Comparison of ENCODE assay signal across 29 mouse cellular contexts in the genomic region with DNA sequence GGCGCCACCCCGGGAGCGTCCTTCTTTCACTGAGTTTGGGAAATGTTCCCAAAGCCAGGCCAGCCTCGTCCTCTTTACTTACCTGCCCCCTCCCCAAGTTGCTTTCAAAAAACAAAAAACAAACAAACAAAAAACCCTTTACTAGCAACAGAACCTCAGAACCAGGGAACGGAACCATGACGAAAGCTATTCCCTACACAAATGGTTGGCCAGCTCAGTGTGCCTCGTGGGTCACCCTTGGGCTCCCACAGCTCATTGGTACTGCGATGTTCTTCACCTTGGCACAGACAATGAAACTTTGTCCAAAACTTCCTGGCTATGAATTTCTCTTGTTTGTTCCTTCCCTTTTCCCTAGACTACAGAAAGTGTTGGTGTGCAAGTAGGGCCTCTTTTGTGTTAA. TPM values are rescaled to one million over a fixed set of nuclear protein-coding genes. Genes with fewer than 3 reads are reported as not detected.
DNase-seq lines count a peak whose midpoint lies in the region; ATAC-seq and TF ChIP-seq lines count a peak whose summit lies in the region.
"Had no signal": no experiment of that assay in that cellular context is flagged by ENCODE, and none has a peak within 500 bp of the region (broad histone marks: within the 10 kb centered on the region; RNA-seq: fewer than 3 reads in every experiment).

No protein-coding gene starts in this region.

- no peak overlapping the region for H3K4me2 ChIP-seq in hindbrain, embryonic 11.5 days (replicated peaks; ENCODE audit: low read depth, low read length)
- H3K4me2 ChIP-seq in hindbrain, embryonic 16.5 days (ENCODE audit: low read length) = no peak overlapping the region
- H3K4me2 ChIP-seq in midbrain, embryonic 11.5 days = no peak overlapping the region
- H3K4me2 ChIP-seq in midbrain, embryonic 14.5 days (ENCODE audit: low read length) = no peak overlapping the region
- peak overlapping the region; percentile 57 for H3K4me2 ChIP-seq in intestine, embryonic 15.5 days (replicated peaks)
- H3K4me2 ChIP-seq: embryonic facial prominence, embryonic 12.5 days; embryonic facial prominence, embryonic 15.5 days; forebrain, embryonic 15.5 days; heart, embryonic 12.5 days; heart, embryonic 15.5 days; hindbrain, embryonic 12.5 days; hindbrain, embryonic 15.5 days had no signal

- H3K4me3 ChIP-seq in hindbrain, embryonic 11.5 days (ENCODE audit: low read depth, low read length) = no peak overlapping the region
- H3K4me3 ChIP-seq in hindbrain, embryonic 16.5 days (ENCODE audit: low read length) = no peak overlapping the region
- H3K4me3 ChIP-seq in midbrain, embryonic 11.5 days (ENCODE audit: low read depth, low read length) = no peak overlapping the region
- H3K4me3 ChIP-seq in midbrain, embryonic 14.5 days (replicated peaks; ENCODE audit: low read depth, low read length) = no peak overlapping the region
- peak overlapping the region; percentile 56 for H3K4me3 ChIP-seq in intestine, embryonic 15.5 days (replicated peaks)
- peak overlapping the region; percentile 63 for H3K4me3 ChIP-seq in small intestine, adult 2 months (ENCODE audit: low read depth, low read length)
- H3K4me3 ChIP-seq: embryonic facial prominence, embryonic 12.5 days; embryonic facial prominence, embryonic 15.5 days; forebrain, embryonic 15.5 days; heart, embryonic 12.5 days; heart, embryonic 15.5 days; hindbrain, embryonic 12.5 days; hindbrain, embryonic 15.5 days had no signal

- no peak for TF ChIP-seq POLR2A in small intestine, adult 2 months (IDR thresholded peaks at IDR 0.05; ENCODE audit: low read depth, low read length)

- 5% methylated on average over 8 of the region's 8 CpGs for WGBS in hindbrain, embryonic 11.5 days
- 7% methylated on average over 8 of the region's 8 CpGs for WGBS in hindbrain, embryonic 16.5 days
- WGBS in midbrain, embryonic 11.5 days = 3% methylated on average over 8 of the region's 8 CpGs
- 3% methylated on average over 8 of the region's 8 CpGs for WGBS in midbrain, embryonic 14.5 days
- WGBS in intestine, embryonic 15.5 days = 12% methylated on average over 8 of the region's 8 CpGs
- 8% methylated on average over 8 of the region's 8 CpGs for WGBS in small intestine, adult 2 months

- H3K9me3 ChIP-seq in hindbrain, embryonic 11.5 days (ENCODE audit: control insufficient read depth, low read length) = no peaks in the 10 kb centered on the region
- H3K9me3 ChIP-seq in hindbrain, embryonic 16.5 days (ENCODE audit: control insufficient read depth, low read length) = no peaks in the 10 kb centered on the region
- no peaks in the 10 kb centered on the region for H3K9me3 ChIP-seq in midbrain, embryonic 11.5 days (ENCODE audit: control insufficient read depth, low read length)
- no peaks in the 10 kb centered on the region for H3K9me3 ChIP-seq in midbrain, embryonic 14.5 days (ENCODE audit: control insufficient read depth, low read length)
- H3K9me3 ChIP-seq in intestine, embryonic 15.5 days = no peaks in the 10 kb centered on the region
- H3K9me3 ChIP-seq: embryonic facial prominence, embryonic 12.5 days; embryonic facial prominence, embryonic 15.5 days; forebrain, embryonic 15.5 days; heart, embryonic 12.5 days; heart, embryonic 15.5 days; hindbrain, embryonic 12.5 days; hindbrain, embryonic 15.5 days had no signal

- no peak for TF ChIP-seq CTCF in small intestine, adult 2 months (IDR thresholded peaks at IDR 0.05; ENCODE audit: extremely low read depth, insufficient read length, insufficient replicate concordance, low read depth, low read length)

- peaks cover 100% of the 10 kb centered on the region for H3K27me3 ChIP-seq in hindbrain, embryonic 11.5 days (ENCODE audit: control insufficient read depth, insufficient read depth, low read length)
- peaks cover 89% of the 10 kb centered on the region for H3K27me3 ChIP-seq in hindbrain, embryonic 16.5 days (replicated peaks; ENCODE audit: control insufficient read depth, insufficient read depth, low read length)
- H3K27me3 ChIP-seq in midbrain, embryonic 11.5 days (ENCODE audit: control insufficient read depth, insufficient read depth, low read length) = peaks cover 99% of the 10 kb centered on the region
- peaks cover 99% of the 10 kb centered on the region for H3K27me3 ChIP-seq in midbrain, embryonic 14.5 days (ENCODE audit: control insufficient read depth, insufficient read depth, low read length)
- peaks cover 81% of the 10 kb centered on the region for H3K27me3 ChIP-seq in intestine, embryonic 15.5 days (replicated peaks)
- H3K27me3 ChIP-seq in small intestine, adult 2 months (ENCODE audit: control insufficient read depth, insufficient read depth, low read length) = no peaks in the 10 kb centered on the region

- DNase-seq in hindbrain, embryonic 11.5 days (ENCODE audit: low spot score) = peak; percentile 50
- DNase-seq in midbrain, embryonic 11.5 days (ENCODE audit: low spot score, missing footprints) = peak; percentile 94
- no peak for DNase-seq in midbrain, embryonic 14.5 days
- DNase-seq in thymus, postnatal 36 days = no peak
- DNase-seq: adrenal gland, adult 2 months; adrenal gland, postnatal 14 days; cerebellum, adult 11-12 months; cerebellum, adult 8-10 months; cerebellum, postnatal 10 days; cerebellum, postnatal 36 days; gastrocnemius, postnatal 25 days; heart, adult 18-20 months; heart, postnatal 14 days; heart, postnatal 4 days had no signal

- H3K36me3 ChIP-seq in hindbrain, embryonic 11.5 days (ENCODE audit: control insufficient read depth, insufficient read depth, low read length) = no peaks in the 10 kb centered on the region
- H3K36me3 ChIP-seq in hindbrain, embryonic 16.5 days (ENCODE audit: control insufficient read depth, insufficient read depth, low read length) = no peaks in the 10 kb centered on the region
- H3K36me3 ChIP-seq in midbrain, embryonic 11.5 days (ENCODE audit: control insufficient read depth, insufficient read depth, low read length) = no peaks in the 10 kb centered on the region
- no peaks in the 10 kb centered on the region for H3K36me3 ChIP-seq in midbrain, embryonic 14.5 days (ENCODE audit: control insufficient read depth, insufficient read depth, low read length)
- H3K36me3 ChIP-seq in intestine, embryonic 15.5 days = no peaks in the 10 kb centered on the region
- peaks cover 35% of the 10 kb centered on the region for H3K36me3 ChIP-seq in small intestine, adult 2 months (ENCODE audit: control insufficient read depth, insufficient read depth, low read length)
- H3K36me3 ChIP-seq: embryonic facial prominence, embryonic 12.5 days; embryonic facial prominence, embryonic 15.5 days; forebrain, embryonic 15.5 days; heart, embryonic 12.5 days; heart, embryonic 15.5 days; hindbrain, embryonic 12.5 days; hindbrain, embryonic 15.5 days had no signal

- H3K4me1 ChIP-seq in hindbrain, embryonic 11.5 days (replicated peaks; ENCODE audit: control insufficient read depth, insufficient read depth, low read length) = peaks cover 11% of the 10 kb centered on the region; the same call in 1 of the 2 replicates
- H3K4me1 ChIP-seq in hindbrain, embryonic 16.5 days (ENCODE audit: control insufficient read depth, insufficient read depth, low read depth, low read length) = no peaks in the 10 kb centered on the region
- H3K4me1 ChIP-seq in midbrain, embryonic 11.5 days (ENCODE audit: control insufficient read depth, insufficient read depth, low read length) = peaks cover 14% of the 10 kb centered on the region
- 0 out of 2 replicates have a peak, but pooled peaks cover 2% of the 10 kb centered on the region for H3K4me1 ChIP-seq in midbrain, embryonic 14.5 days (ENCODE audit: control insufficient read depth, insufficient read depth, low read length)
- H3K4me1 ChIP-seq in intestine, embryonic 15.5 days (replicated peaks) = peaks cover 21% of the 10 kb centered on the region
- peaks cover 4% of the 10 kb centered on the region for H3K4me1 ChIP-seq in small intestine, adult 2 months (ENCODE audit: control insufficient read depth, insufficient read depth, insufficient read length, low read length)

- H3K27ac ChIP-seq in hindbrain, embryonic 11.5 days (ENCODE audit: low read depth, low read length) = no peak overlapping the region
- no peak overlapping the region for H3K27ac ChIP-seq in hindbrain, embryonic 16.5 days (ENCODE audit: low read depth, low read length)
- no peak overlapping the region for H3K27ac ChIP-seq in midbrain, embryonic 11.5 days (ENCODE audit: low read depth, low read length)
- H3K27ac ChIP-seq in midbrain, embryonic 14.5 days (replicated peaks; ENCODE audit: low read depth, low read length) = no peak overlapping the region
- peak overlapping the region; percentile 78; the same call in 1 of the 2 replicates for H3K27ac ChIP-seq in intestine, embryonic 15.5 days
- peak overlapping the region; percentile 83 for H3K27ac ChIP-seq in small intestine, adult 2 months (ENCODE audit: insufficient read depth, low read depth, low read length)
- H3K27ac ChIP-seq: embryonic facial prominence, embryonic 12.5 days; embryonic facial prominence, embryonic 15.5 days; forebrain, embryonic 15.5 days; heart, embryonic 15.5 days; hindbrain, embryonic 12.5 days; hindbrain, embryonic 15.5 days had no signal

- no peak for ATAC-seq in hindbrain, embryonic 11.5 days (ENCODE audit: low FRiP score)
- no peak for ATAC-seq in hindbrain, embryonic 16.5 days
- ATAC-seq in midbrain, embryonic 11.5 days (ENCODE audit: low FRiP score) = no peak
- ATAC-seq in midbrain, embryonic 14.5 days (ENCODE audit: low FRiP score, low TSS enrichment) = no peak
- no peak for ATAC-seq in intestine, embryonic 15.5 days
- ATAC-seq: CD4-positive, CD25-positive, alpha-beta regulatory T cell, adult 4 months; forebrain, embryonic 15.5 days had no signal

- no peak overlapping the region for H3K9ac ChIP-seq in hindbrain, embryonic 11.5 days (ENCODE audit: low read depth, low read length)
- H3K9ac ChIP-seq in hindbrain, embryonic 16.5 days (ENCODE audit: low read depth, low read length) = no peak overlapping the region
- no peak overlapping the region for H3K9ac ChIP-seq in midbrain, embryonic 11.5 days (ENCODE audit: low read length)
- H3K9ac ChIP-seq in midbrain, embryonic 14.5 days (replicated peaks; ENCODE audit: low read length) = no peak overlapping the region
- peak overlapping the region; percentile 79 for H3K9ac ChIP-seq in intestine, embryonic 15.5 days
- H3K9ac ChIP-seq: embryonic facial prominence, embryonic 12.5 days; embryonic facial prominence, embryonic 15.5 days; forebrain, embryonic 15.5 days; heart, embryonic 12.5 days; heart, embryonic 15.5 days; hindbrain, embryonic 12.5 days; hindbrain, embryonic 15.5 days had no signal

RNA-seq across cellular contexts. Expression of gene Cdx2, which starts 4.9 kb away (rescaled TPM):
- polyA plus RNA-seq in hindbrain, embryonic 11.5 days (2014; fragmentation: Nextera tagmentation; extraction: Ambion mirVana) = not detected in 2 replicates
- polyA plus RNA-seq in hindbrain, embryonic 16.5 days (2015; fragmentation: Nextera tagmentation; extraction: Ambion mirVana) = not detected in 2 replicates
- not detected in 2 replicates for polyA plus RNA-seq in midbrain, embryonic 11.5 days (2014; fragmentation: Nextera tagmentation; extraction: Ambion mirVana)
- not detected in 2 replicates for polyA plus RNA-seq in midbrain, embryonic 14.5 days (2014; fragmentation: Nextera tagmentation; extraction: Ambion mirVana)
- 36.0 and 38.2 TPM in 2 replicates for polyA plus RNA-seq in intestine, embryonic 15.5 days (2015; fragmentation: Nextera tagmentation; extraction: Ambion mirVana)
- polyA plus RNA-seq in small intestine, adult 2 months (2012; rRNA removed) = 116 and 344 TPM in 2 replicates
- polyA plus RNA-seq: adrenal gland, adult 2 months; C2C12; CD4-positive, CD25-positive, alpha-beta regulatory T cell, adult 4 months; cortical plate, adult 2 months; embryonic facial prominence, embryonic 12.5 days; embryonic facial prominence, embryonic 15.5 days; forebrain, embryonic 11.5 days; forebrain, embryonic 15.5 days; heart, embryonic 12.5 days; heart, embryonic 15.5 days; hindbrain, embryonic 12.5 days; hindbrain, embryonic 15.5 days had no signal

RNA-seq across cellular contexts. Expression of gene Urad, which starts 20.1 kb away (rescaled TPM):
- polyA plus RNA-seq in hindbrain, embryonic 11.5 days (2014; fragmentation: Nextera tagmentation; extraction: Ambion mirVana) = not detected in 2 replicates
- polyA plus RNA-seq in hindbrain, embryonic 16.5 days (2015; fragmentation: Nextera tagmentation; extraction: Ambion mirVana) = not detected in 2 replicates
- not detected in 2 replicates for polyA plus RNA-seq in midbrain, embryonic 11.5 days (2014; fragmentation: Nextera tagmentation; extraction: Ambion mirVana)
- not detected in 2 replicates for polyA plus RNA-seq in midbrain, embryonic 14.5 days (2014; fragmentation: Nextera tagmentation; extraction: Ambion mirVana)
- polyA plus RNA-seq in intestine, embryonic 15.5 days (2015; fragmentation: Nextera tagmentation; extraction: Ambion mirVana) = 1.6 and 1.7 TPM in 2 replicates
- polyA plus RNA-seq in small intestine, adult 2 months (2012; rRNA removed) = 3.1 and 4.7 TPM in 2 replicates
- polyA plus RNA-seq: C2C12; CD4-positive, CD25-positive, alpha-beta regulatory T cell, adult 4 months; cortical plate, adult 2 months; embryonic facial prominence, embryonic 12.5 days; embryonic facial prominence, embryonic 15.5 days; forebrain, embryonic 11.5 days; forebrain, embryonic 15.5 days; gonadal fat pad, adult 2 months; heart, embryonic 12.5 days; heart, embryonic 15.5 days; hindbrain, embryonic 12.5 days; hindbrain, embryonic 15.5 days had no signal

RNA-seq across cellular contexts. Expression of gene Pdx1, which starts 32.4 kb away (rescaled TPM):
- not detected in 2 replicates for polyA plus RNA-seq in hindbrain, embryonic 11.5 days (2014; fragmentation: Nextera tagmentation; extraction: Ambion mirVana)
- polyA plus RNA-seq in hindbrain, embryonic 16.5 days (2015; fragmentation: Nextera tagmentation; extraction: Ambion mirVana) = not detected in 2 replicates
- polyA plus RNA-seq in midbrain, embryonic 11.5 days (2014; fragmentation: Nextera tagmentation; extraction: Ambion mirVana) = not detected in 2 replicates
- polyA plus RNA-seq in midbrain, embryonic 14.5 days (2014; fragmentation: Nextera tagmentation; extraction: Ambion mirVana) = not detected in 2 replicates
- 5.7 and 5.8 TPM in 2 replicates for polyA plus RNA-seq in intestine, embryonic 15.5 days (2015; fragmentation: Nextera tagmentation; extraction: Ambion mirVana)
- 0.32 and 65.5 TPM in 2 replicates for polyA plus RNA-seq in small intestine, adult 2 months (2012; rRNA removed)
- polyA plus RNA-seq: adrenal gland, adult 2 months; C2C12; CD4-positive, CD25-positive, alpha-beta regulatory T cell, adult 4 months; cortical plate, adult 2 months; embryonic facial prominence, embryonic 12.5 days; embryonic facial prominence, embryonic 15.5 days; forebrain, embryonic 11.5 days; forebrain, embryonic 15.5 days; gonadal fat pad, adult 2 months; heart, embryonic 12.5 days; heart, embryonic 15.5 days; hindbrain, embryonic 12.5 days; hindbrain, embryonic 15.5 days had no signal

Comparison
In these comparisons a context has a peak if more than half of its experiments do, and no peak if none do; other contexts are left out.
1. DNase-seq: peak in hindbrain, embryonic 11.5 days (single experiment) and midbrain, embryonic 11.5 days (single experiment); none in midbrain, embryonic 14.5 days (single experiment) and thymus, postnatal 36 days (0 of 2).
2. H3K27ac ChIP-seq: peak in intestine, embryonic 15.5 days (single experiment) and small intestine, adult 2 months (single experiment); none in hindbrain, embryonic 11.5 days (single experiment), hindbrain, embryonic 16.5 days (single experiment), midbrain, embryonic 11.5 days (single experiment) and midbrain, embryonic 14.5 days (single experiment).
3. H3K4me3 ChIP-seq: peak in intestine, embryonic 15.5 days (single experiment) and small intestine, adult 2 months (single experiment); none in hindbrain, embryonic 11.5 days (single experiment), hindbrain, embryonic 16.5 days (single experiment), midbrain, embryonic 11.5 days (single experiment) and midbrain, embryonic 14.5 days (single experiment).
4. RNA of gene Cdx2, which starts 4.9 kb away (polyA plus RNA-seq): 116 to 344 TPM in small intestine, adult 2 months and 36.0 to 38.2 TPM in intestine, embryonic 15.5 days; not detected in hindbrain, embryonic 11.5 days, not detected in hindbrain, embryonic 16.5 days, not detected in midbrain, embryonic 11.5 days and not detected in midbrain, embryonic 14.5 days; every median in the first group is over 10 times any median in the second.